Mouse (Mus musculus): ENCODE data around the gene Wnk2. TPM values are rescaled to one million over a fixed set of nuclear protein-coding genes. Genes with fewer than 3 reads are reported as not detected.

Wnk2 gene
- polyA plus RNA-seq, 1 experiment from 2014 or later, result 27.8 TPM

Other genes starting within 250 kb of the Wnk2 start
- 10.7 and 11.0 TPM in 2 replicates for gene Fam120a, start 180.0 kb downstream of the Wnk2 start, polyA plus RNA-seq (2015; fragmentation: Nextera tagmentation; extraction: Ambion mirVana)
- 21.2 and 22.8 TPM in 2 replicates for gene Ninj1, start 39.5 kb upstream of the Wnk2 start, polyA plus RNA-seq (2015; fragmentation: Nextera tagmentation; extraction: Ambion mirVana)
- gene Card19, start 68.0 kb upstream of the Wnk2 start, polyA plus RNA-seq (2015; fragmentation: Nextera tagmentation; extraction: Ambion mirVana), result 25.1 and 29.3 TPM in 2 replicates
- gene Susd3, start 100.7 kb upstream of the Wnk2 start, polyA plus RNA-seq (2015; fragmentation: Nextera tagmentation; extraction: Ambion mirVana), result 0.54 and 0.59 TPM in 2 replicates
- gene Fgd3, start 172.3 kb upstream of the Wnk2 start, polyA plus RNA-seq (2015; fragmentation: Nextera tagmentation; extraction: Ambion mirVana), result 3.1 TPM in 2 replicates
- 28.3 and 29.2 TPM in 2 replicates for gene Bicd2, start 193.6 kb upstream of the Wnk2 start, polyA plus RNA-seq (2015; fragmentation: Nextera tagmentation; extraction: Ambion mirVana)